Mouse (Mus musculus): ENCODE measurements around the gene S100a3. TPM values are rescaled to one million over a fixed set of nuclear protein-coding genes. Genes with fewer than 3 reads are reported as not detected.

S100a3 gene
- polyA plus RNA-seq, 1 experiment, result 14.0 TPM

GRCm38 (mm10) chr3:90581141-90581540, 20.8 kb downstream of the S100a3 start:
- no peak for TF ChIP-seq POLR2A (IDR thresholded peaks at IDR 0.05; ENCODE audit: control insufficient read depth, extremely low read depth, insufficient read depth, low read length, poor library complexity)
- TF ChIP-seq CTCF (IDR thresholded peaks at IDR 0.05; ENCODE audit: borderline replicate concordance, control insufficient read depth, extremely low read depth, insufficient read depth, low read length, poor library complexity), result no peak
- WGBS, result 98% methylated on average over 5 of the region's 5 CpGs
- no peak for DNase-seq
- H3K36me3 ChIP-seq (ENCODE audit: control insufficient read depth, insufficient read depth, low read length), result no peaks in the 10 kb centered on the region
- H3K27me3 ChIP-seq (ENCODE audit: control insufficient read depth, insufficient read depth, low read length), result no peaks in the 10 kb centered on the region
- no peak overlapping the region for H3K27ac ChIP-seq (ENCODE audit: control insufficient read depth, insufficient read depth, low read length)
- peaks cover 5% of the 10 kb centered on the region for H3K4me1 ChIP-seq (replicated peaks; ENCODE audit: control insufficient read depth, insufficient read depth, low read length)
- no peak overlapping the region for H3K4me3 ChIP-seq (ENCODE audit: control insufficient read depth, insufficient read depth, low read length)

GRCm38 (mm10) chr3:90582156-90582555, 21.8 kb downstream of the S100a3 start:
- H3K4me3 ChIP-seq (ENCODE audit: control insufficient read depth, insufficient read depth, low read length), result no peak overlapping the region
- TF ChIP-seq CTCF (IDR thresholded peaks at IDR 0.05; ENCODE audit: borderline replicate concordance, control insufficient read depth, extremely low read depth, insufficient read depth, low read length, poor library complexity) (no peak), POLR2A (IDR thresholded peaks at IDR 0.05; ENCODE audit: control insufficient read depth, extremely low read depth, insufficient read depth, low read length, poor library complexity) (no peak)
- no peaks in the 10 kb centered on the region for H3K36me3 ChIP-seq (ENCODE audit: control insufficient read depth, insufficient read depth, low read length)
- 98% methylated on average over 1 of the region's 1 CpGs for WGBS
- no peaks in the 10 kb centered on the region for H3K27me3 ChIP-seq (ENCODE audit: control insufficient read depth, insufficient read depth, low read length)
- no peak for DNase-seq
- H3K4me1 ChIP-seq (replicated peaks; ENCODE audit: control insufficient read depth, insufficient read depth, low read length), result peaks cover 15% of the 10 kb centered on the region
- no peak overlapping the region for H3K27ac ChIP-seq (ENCODE audit: control insufficient read depth, insufficient read depth, low read length)

GRCm38 (mm10) chr3:90582556-90582955, 22.2 kb downstream of the S100a3 start:
- H3K27ac ChIP-seq (ENCODE audit: control insufficient read depth, insufficient read depth, low read length), result no peak overlapping the region
- no peak overlapping the region for H3K4me3 ChIP-seq (ENCODE audit: control insufficient read depth, insufficient read depth, low read length)
- no peak for DNase-seq
- TF ChIP-seq POLR2A (IDR thresholded peaks at IDR 0.05; ENCODE audit: control insufficient read depth, extremely low read depth, insufficient read depth, low read length, poor library complexity) (no peak), CTCF (IDR thresholded peaks at IDR 0.05; ENCODE audit: borderline replicate concordance, control insufficient read depth, extremely low read depth, insufficient read depth, low read length, poor library complexity) (no peak)
- H3K4me1 ChIP-seq (replicated peaks; ENCODE audit: control insufficient read depth, insufficient read depth, low read length), result peaks cover 19% of the 10 kb centered on the region
- no peaks in the 10 kb centered on the region for H3K27me3 ChIP-seq (ENCODE audit: control insufficient read depth, insufficient read depth, low read length)
- H3K36me3 ChIP-seq (ENCODE audit: control insufficient read depth, insufficient read depth, low read length), result no peaks in the 10 kb centered on the region
- WGBS, result 96% methylated on average over 4 of the region's 4 CpGs

- 74% methylated on average over 3 of the region's 3 CpGs for WGBS
- no peaks in the 10 kb centered on the region for H3K36me3 ChIP-seq (ENCODE audit: control insufficient read depth, insufficient read depth, low read length)
- no peaks in the 10 kb centered on the region for H3K27me3 ChIP-seq (ENCODE audit: control insufficient read depth, insufficient read depth, low read length)
- DNase-seq, result no peak
- TF ChIP-seq POLR2A (IDR thresholded peaks at IDR 0.05; ENCODE audit: control insufficient read depth, extremely low read depth, insufficient read depth, low read length, poor library complexity) (no peak), CTCF (IDR thresholded peaks at IDR 0.05; ENCODE audit: borderline replicate concordance, control insufficient read depth, extremely low read depth, insufficient read depth, low read length, poor library complexity) (no peak)
- no peak overlapping the region for H3K4me3 ChIP-seq (ENCODE audit: control insufficient read depth, insufficient read depth, low read length)
- no peak overlapping the region for H3K27ac ChIP-seq (ENCODE audit: control insufficient read depth, insufficient read depth, low read length)
- peaks cover 26% of the 10 kb centered on the region for H3K4me1 ChIP-seq (replicated peaks; ENCODE audit: control insufficient read depth, insufficient read depth, low read length)
These were observed 23.5 kb downstream of the S100a3 start for GRCm38 (mm10) chr3:90583893-90584292.

GRCm38 (mm10) chr3:90585595-90585994, 25.2 kb downstream of the S100a3 start:
- TF ChIP-seq POLR2A (IDR thresholded peaks at IDR 0.05; ENCODE audit: control insufficient read depth, extremely low read depth, insufficient read depth, low read length, poor library complexity) (no peak), CTCF (IDR thresholded peaks at IDR 0.05; ENCODE audit: borderline replicate concordance, control insufficient read depth, extremely low read depth, insufficient read depth, low read length, poor library complexity) (peak; percentile 60; the same call in 1 of the 2 replicates)
- Histone ChIP-seq H3K4me3 (ENCODE audit: control insufficient read depth, insufficient read depth, low read length) (no peak overlapping the region), H3K27ac (ENCODE audit: control insufficient read depth, insufficient read depth, low read length) (peak overlapping the region; percentile 93; the same call in 1 of the 2 replicates), H3K4me1 (replicated peaks; ENCODE audit: control insufficient read depth, insufficient read depth, low read length) (peaks cover 39% of the 10 kb centered on the region), H3K36me3 (ENCODE audit: control insufficient read depth, insufficient read depth, low read length) (no peaks in the 10 kb centered on the region), H3K27me3 (ENCODE audit: control insufficient read depth, insufficient read depth, low read length) (no peaks in the 10 kb centered on the region)
- DNase-seq, result peak; percentile 56
- 38% methylated on average over 5 of the region's 5 CpGs for WGBS

- no peaks in the 10 kb centered on the region for H3K36me3 ChIP-seq (ENCODE audit: control insufficient read depth, insufficient read depth, low read length)
- H3K27me3 ChIP-seq (ENCODE audit: control insufficient read depth, insufficient read depth, low read length), result no peaks in the 10 kb centered on the region
- DNase-seq, result peak; percentile 43
- peaks cover 39% of the 10 kb centered on the region for H3K4me1 ChIP-seq (replicated peaks; ENCODE audit: control insufficient read depth, insufficient read depth, low read length)
- H3K27ac ChIP-seq (ENCODE audit: control insufficient read depth, insufficient read depth, low read length), result peak overlapping the region; percentile 93
- TF ChIP-seq POLR2A (IDR thresholded peaks at IDR 0.05; ENCODE audit: control insufficient read depth, extremely low read depth, insufficient read depth, low read length, poor library complexity), result no peak
- no peak for TF ChIP-seq CTCF (IDR thresholded peaks at IDR 0.05; ENCODE audit: borderline replicate concordance, control insufficient read depth, extremely low read depth, insufficient read depth, low read length, poor library complexity)
- H3K4me3 ChIP-seq (ENCODE audit: control insufficient read depth, insufficient read depth, low read length), result no peak overlapping the region
- WGBS, result 16% methylated on average over 15 of the region's 15 CpGs
These were observed 25.8 kb downstream of the S100a3 start for GRCm38 (mm10) chr3:90586016-90586643.
